Mouse (Mus musculus) lung, postnatal 14 days (tissue): ENCODE results near the gene Gm11564.
"Not testable (repeated sequence)": the region's sequence is repeated elsewhere in the genome, so short reads cannot be mapped to it uniquely, and the experiment has no call there.

Experiments used
- DNase-seq: peaks from one replicate; pipeline ENCODE4 v3.0.0; 2021

The Gm11564 gene

DNA sequence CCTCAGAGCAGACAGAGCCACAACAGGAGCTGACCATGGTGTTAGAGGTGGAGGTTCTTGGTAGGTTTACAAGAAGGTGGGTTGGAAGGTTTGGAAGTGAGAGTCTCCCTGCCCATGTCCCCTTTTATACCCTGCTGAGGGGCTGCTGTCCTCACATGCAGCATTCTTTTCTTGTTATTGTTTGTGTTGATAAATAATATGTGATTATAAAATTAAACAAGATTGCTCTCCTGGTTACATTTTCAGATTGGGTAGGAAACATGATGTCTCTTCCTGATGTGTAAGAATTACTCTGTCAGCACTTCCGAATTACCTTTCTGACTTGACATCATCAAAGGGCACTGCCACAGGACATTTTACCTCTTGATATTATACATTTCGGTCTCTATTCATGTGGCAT is at the start of gene Gm11564:
Gene Gm11564 (minus strand): TSS at position 101 of the 400 bp plus-strand sequence.
- DNase-seq, result not testable (repeated sequence)

DNA sequence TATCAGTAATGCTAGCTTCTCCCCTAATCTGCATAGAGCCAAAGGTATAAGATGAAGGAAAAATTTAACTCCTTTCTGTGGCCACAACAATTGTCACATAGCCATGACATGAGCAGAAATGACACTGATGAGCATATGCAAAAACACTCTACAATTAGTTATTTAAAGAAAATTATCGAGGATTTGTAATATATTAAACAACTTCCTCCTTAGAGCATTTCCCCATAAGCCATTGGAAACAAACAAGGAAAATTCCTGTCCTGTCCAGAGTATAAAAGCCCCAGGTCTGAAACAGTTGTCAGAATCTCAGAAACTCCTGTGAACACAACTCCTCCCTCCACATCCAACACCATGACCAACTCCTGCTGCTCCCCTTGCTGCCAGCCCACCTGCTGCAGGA is 48.7 kb upstream of the Gm11564 start, which contains the start of gene Gm11559:
Gene Gm11559 (plus strand): TSS at position 301 of the 400 bp plus-strand sequence.
- not testable (repeated sequence) for DNase-seq

- DNase-seq, result no peak
Measured at GRCm38 (mm10) chr11:99858761-99859160, 43.3 kb upstream of the Gm11564 start.

- no peak for DNase-seq
Measured at GRCm38 (mm10) chr11:99857617-99858016, 42.2 kb upstream of the Gm11564 start, which contains the start of gene Gm11568. TSS of gene Gm11568 (plus strand) at chr11:99857917.

- DNase-seq, result no peak
Measured at GRCm38 (mm10) chr11:99854121-99854520, 38.7 kb upstream of the Gm11564 start.

DNA sequence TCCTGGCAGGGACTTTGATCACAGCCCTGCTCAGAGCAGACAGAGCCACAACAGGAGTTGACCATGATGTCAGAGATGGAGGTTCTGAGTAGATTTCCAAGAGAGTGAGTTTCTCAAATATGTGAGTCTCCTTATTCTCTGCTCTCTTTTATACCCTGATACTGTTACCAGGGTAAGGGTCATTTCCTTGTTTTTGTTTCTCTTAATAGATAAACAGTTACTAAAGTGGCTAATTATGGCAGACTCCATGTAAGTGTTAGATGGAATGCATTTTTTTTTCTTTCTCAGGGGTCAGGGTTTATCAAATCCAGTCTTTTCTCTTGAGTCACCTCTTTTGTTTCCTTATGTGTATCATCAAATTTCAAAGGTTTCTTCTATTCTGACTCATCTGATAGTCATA is 36.0 kb upstream of the Gm11564 start, which contains the start of gene Krtap4-16:
Gene Krtap4-16 (minus strand): TSS at position 101 of the 400 bp plus-strand sequence.
- no peak for DNase-seq

DNA sequence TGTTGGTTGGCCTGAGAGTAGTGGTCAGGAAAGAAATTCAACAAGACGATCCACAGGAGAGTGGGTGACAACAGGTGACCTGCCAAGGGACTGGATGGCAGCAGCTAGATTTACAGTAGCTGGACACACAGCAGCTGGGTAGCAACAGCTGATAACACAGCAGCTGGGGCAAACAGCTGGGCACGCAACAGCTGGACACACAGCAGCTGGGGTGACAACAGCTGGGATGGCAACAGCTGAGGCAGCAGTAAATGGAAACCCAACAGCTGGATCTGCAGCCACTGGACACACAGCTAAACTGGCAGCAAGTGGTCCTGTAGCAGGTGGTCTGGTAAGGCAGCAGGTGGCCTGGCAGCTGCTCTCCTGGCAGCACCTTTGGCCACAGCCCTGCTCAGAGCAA is 31.3 kb upstream of the Gm11564 start:
- DNase-seq, result no peak

DNA sequence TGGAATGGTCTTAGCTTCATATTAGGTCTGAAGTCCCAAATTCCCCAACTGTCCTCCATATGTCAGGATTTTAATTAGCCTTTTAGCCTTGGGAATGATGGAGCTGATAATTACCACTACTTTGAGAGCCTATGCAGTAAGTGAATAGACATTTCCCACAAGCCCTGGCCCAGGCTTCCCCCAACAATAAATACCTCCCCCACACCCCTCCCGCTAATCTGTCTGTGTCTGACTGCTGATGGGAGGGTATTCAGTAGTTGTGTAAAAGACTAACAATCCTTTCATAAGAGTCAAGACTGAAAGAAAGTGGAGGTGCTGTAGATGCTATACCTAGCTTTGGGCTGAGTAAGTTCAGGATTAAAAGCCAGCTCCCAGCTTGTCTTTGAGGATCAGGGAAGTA is 26.7 kb upstream of the Gm11564 start:
- DNase-seq, result no peak

DNA sequence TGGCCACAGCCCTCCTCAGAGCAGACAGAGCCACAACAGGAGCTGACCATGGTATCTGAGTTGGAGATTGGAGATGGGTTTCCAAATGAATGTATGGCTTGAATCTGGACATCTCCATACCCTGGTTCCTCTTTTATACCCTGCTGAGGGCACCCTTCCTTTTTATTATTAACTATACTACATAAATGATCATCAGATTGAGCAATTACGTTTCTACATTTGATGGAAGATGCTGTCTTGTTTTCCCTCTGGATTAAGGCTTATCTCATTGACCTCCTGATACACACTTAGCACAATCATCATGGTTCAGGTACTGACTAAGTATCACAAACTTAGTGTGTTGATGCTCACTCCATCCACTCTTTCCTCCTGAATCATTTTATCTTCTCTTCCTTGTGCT is 22.5 kb upstream of the Gm11564 start, which contains the start of gene 2300003K06Rik:
Gene 2300003K06Rik (minus strand): TSS at position 101 of the 400 bp plus-strand sequence.
- DNase-seq, result no peak

GRCm38 (mm10) chr11:99809792-99810191 is 5.7 kb downstream of the Gm11564 start, which contains the start of gene Krtap4-13:
TSS of gene Krtap4-13 (minus strand) at chr11:99809892.
- not testable (repeated sequence) for DNase-seq

GRCm38 (mm10) chr11:99804346-99804745 is 11.1 kb downstream of the Gm11564 start, which contains the start of gene Gm11554:
TSS of gene Gm11554 (minus strand) at chr11:99804446.
- not testable (repeated sequence) for DNase-seq

DNA sequence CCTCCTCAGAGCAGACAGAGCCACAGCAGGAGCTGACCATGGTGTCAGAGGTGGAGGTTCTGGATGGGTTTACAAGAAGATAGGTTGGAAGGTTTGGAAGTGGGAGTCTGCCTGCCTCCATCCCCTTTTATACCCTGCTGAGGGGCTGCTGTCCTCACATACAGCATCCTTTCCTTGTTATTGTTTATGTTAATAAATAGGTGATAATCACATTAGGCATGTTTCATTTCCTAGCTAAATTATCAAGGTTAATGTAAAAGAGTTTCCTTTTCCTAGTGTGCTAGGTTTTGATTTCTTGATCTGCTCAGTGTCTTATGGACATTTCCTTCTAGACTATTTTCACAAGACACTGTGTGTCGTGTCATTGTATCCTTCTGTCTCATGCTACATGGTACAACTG is 16.6 kb downstream of the Gm11564 start, which contains the start of gene Gm11569:
Gene Gm11569 (minus strand): TSS at position 101 of the 400 bp plus-strand sequence.
- not testable (repeated sequence) for DNase-seq

- DNase-seq, result no peak
Measured at GRCm38 (mm10) chr11:99793367-99793766, 22.1 kb downstream of the Gm11564 start, which contains the start of gene Gm11596. TSS of gene Gm11596 (minus strand) at chr11:99793467.

- not testable (repeated sequence) for DNase-seq
Measured at GRCm38 (mm10) chr11:99784900-99785299, 30.6 kb downstream of the Gm11564 start, which contains the start of gene Krtap4-9. TSS of gene Krtap4-9 (plus strand) at chr11:99785200.

DNA sequence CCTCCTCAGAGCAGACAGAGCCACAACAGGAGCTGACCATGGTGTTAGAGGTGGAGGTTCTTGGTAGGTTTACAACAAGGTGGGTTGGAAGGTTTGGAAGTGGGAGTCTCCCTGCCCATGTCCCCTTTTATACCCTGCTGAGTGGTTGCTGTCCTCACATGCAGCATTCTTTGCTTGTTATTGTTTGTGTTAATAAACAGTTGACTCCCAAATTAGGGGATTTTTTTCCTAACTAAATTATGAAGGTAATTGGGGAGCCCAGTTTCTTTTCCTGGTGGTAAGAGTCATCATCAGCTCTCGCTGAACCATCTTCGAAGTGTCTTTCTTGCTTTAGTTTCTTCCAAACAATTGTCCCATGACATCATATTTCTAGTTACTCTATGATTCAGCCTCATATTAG is 34.9 kb downstream of the Gm11564 start, which contains the start of gene Krtap4-8:
Gene Krtap4-8 (minus strand): TSS at position 101 of the 400 bp plus-strand sequence.
- DNase-seq, result no peak

DNA sequence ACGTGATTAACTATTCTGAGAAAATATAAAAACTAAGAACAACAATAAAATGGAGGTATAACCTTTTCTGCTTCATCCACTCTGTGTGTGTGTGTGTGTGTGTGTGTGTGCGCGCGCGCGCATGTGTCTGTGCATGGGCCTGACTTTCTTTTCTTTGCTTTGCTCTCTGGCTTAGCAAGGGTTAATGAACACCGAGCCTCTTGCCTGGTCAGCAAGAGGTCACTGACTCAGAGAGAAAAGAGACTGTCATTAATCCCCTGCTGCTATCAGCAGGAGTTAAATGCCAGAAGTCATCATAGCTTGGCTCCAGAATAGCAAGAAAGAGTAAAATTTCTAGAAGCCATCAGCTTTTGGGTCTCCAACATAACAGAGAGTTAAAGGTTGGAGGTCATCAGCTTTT is 37.1 kb downstream of the Gm11564 start:
- DNase-seq, result no peak

DNA sequence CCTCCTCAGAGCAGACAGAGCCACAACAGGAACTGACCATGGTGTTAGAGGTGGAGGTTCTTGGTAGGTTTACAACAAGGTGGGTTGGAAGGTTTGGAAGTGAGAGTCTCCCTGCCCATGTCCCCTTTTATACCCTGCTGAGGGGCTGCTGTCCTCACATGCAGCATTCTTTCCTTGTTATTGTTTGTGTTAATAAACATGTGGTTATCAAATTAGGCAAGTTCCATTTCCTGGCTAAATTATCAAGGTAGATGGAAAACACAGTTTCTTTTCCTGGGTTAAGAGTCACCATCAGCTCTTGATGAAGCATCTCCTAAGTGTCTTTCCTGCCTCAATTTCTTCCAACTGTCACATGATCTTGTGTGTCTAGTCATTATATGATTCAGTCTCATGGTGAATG is 42.7 kb downstream of the Gm11564 start, which contains the start of gene Gm11595:
Gene Gm11595 (minus strand): TSS at position 101 of the 400 bp plus-strand sequence.
- DNase-seq, result not testable (repeated sequence)

- DNase-seq, result no peak
Measured at GRCm38 (mm10) chr11:99768410-99768809, 47.1 kb downstream of the Gm11564 start.
